In the genomic region with DNA sequence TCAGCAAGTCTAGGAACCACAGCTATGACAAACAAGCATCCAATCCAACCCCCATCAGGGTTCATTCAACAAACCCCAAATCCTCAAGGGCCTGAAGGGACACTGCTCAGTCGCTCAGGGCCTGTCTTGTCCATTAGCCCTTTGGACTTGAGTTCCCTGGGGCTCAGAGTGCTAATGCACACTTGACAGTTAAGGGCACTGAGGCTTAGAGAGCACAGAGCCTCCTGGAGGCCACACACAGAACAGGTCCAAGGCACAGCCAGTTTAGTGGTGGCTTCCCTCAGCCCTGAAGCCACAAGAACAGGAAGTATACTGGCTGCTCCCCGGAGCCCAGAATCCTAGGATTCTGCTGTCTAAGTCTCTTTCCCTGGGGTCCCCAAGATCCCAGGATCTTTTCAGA, we compare ENCODE assay signal across 28 mouse cellular contexts. TPM values are rescaled to one million over a fixed set of nuclear protein-coding genes. Genes with fewer than 3 reads are reported as not detected.
A peak's percentile ranks its signal among the peaks of the same experiment; 100 is the strongest.
DNase-seq lines count a peak whose midpoint lies in the region; ATAC-seq and TF ChIP-seq lines count a peak whose summit lies in the region.
"Had no signal": no experiment of that assay in that cellular context is flagged by ENCODE, and none has a peak within 500 bp of the region (broad histone marks: within the 10 kb centered on the region; RNA-seq: fewer than 3 reads in every experiment).

No protein-coding gene starts in this region.

- no peaks in the 10 kb centered on the region for H3K4me1 ChIP-seq in intestine, postnatal 0 days (replicated peaks; ENCODE audit: control insufficient read depth, insufficient read depth, low read length)
- H3K4me1 ChIP-seq in intestine, embryonic 16.5 days (ENCODE audit: control insufficient read depth, insufficient read depth, low read length): no peaks in the 10 kb centered on the region
- H3K4me1 ChIP-seq in lung, adult 2 months (ENCODE audit: control insufficient read depth, insufficient read depth, low read length): no peaks in the 10 kb centered on the region
- H3K4me1 ChIP-seq: forebrain, embryonic 12.5 days; heart, embryonic 15.5 days; liver, embryonic 12.5 days; megakaryocyte, embryonic 14.5 days; midbrain, embryonic 12.5 days had no signal

- H3K27me3 ChIP-seq in intestine, postnatal 0 days (replicated peaks; ENCODE audit: control insufficient read depth, insufficient read depth, low read length): no peaks in the 10 kb centered on the region
- no peaks in the 10 kb centered on the region for H3K27me3 ChIP-seq in intestine, embryonic 16.5 days (replicated peaks; ENCODE audit: control insufficient read depth, insufficient read depth, low read length)
- H3K27me3 ChIP-seq: neural tube, embryonic 15.5 days had no signal

- TF ChIP-seq POLR2A in lung, adult 2 months (IDR thresholded peaks at IDR 0.05; ENCODE audit: borderline replicate concordance, extremely low read depth, low read depth, low read length): no peak

- no peak for ATAC-seq in intestine, postnatal 0 days
- no peak for ATAC-seq in intestine, embryonic 16.5 days
- ATAC-seq in granulocyte monocyte progenitor cell, adult 5-6 weeks (replicated peaks; ENCODE audit: poor library complexity, severe bottlenecking): peak; percentile 47; the same call in 1 of the 2 replicates
- ATAC-seq: inflammation-experienced regulatory T-cells, adult 6 months; liver, embryonic 12.5 days had no signal

- no peak for DNase-seq in lung, adult 2 months
- no peak for DNase-seq in lung, adult 18-20 months
- peak; percentile 24 for DNase-seq in 3T3-L1 (ENCODE audit: low read depth, low spot score)
- DNase-seq in urinary bladder, adult 18-20 months (ENCODE audit: low spot score in 2 of 2): no peak
- DNase-seq in thymus, postnatal 10 days (ENCODE audit: low spot score in 2 of 2): no peak
- DNase-seq: cerebellum, adult 11-12 months; cerebellum, adult 9-11 months; gastrocnemius, postnatal 10 days; heart, postnatal 36 days; kidney, adult 2 months; lung, embryonic 14.5 days; right cerebral cortex, adult 18-20 months; spleen, adult 18-20 months; thymus, postnatal 14 days had no signal

- H3K9ac ChIP-seq in intestine, postnatal 0 days (ENCODE audit: low read depth, low read length): no peak overlapping the region
- H3K9ac ChIP-seq in intestine, embryonic 16.5 days (ENCODE audit: low read depth, low read length): no peak overlapping the region
- H3K9ac ChIP-seq: forebrain, embryonic 12.5 days; heart, embryonic 15.5 days; hindbrain, embryonic 13.5 days; limb, embryonic 13.5 days; liver, embryonic 12.5 days; lung, embryonic 14.5 days; midbrain, embryonic 12.5 days; neural tube, embryonic 15.5 days had no signal

- H3K9me3 ChIP-seq in intestine, postnatal 0 days (ENCODE audit: control insufficient read depth): no peaks in the 10 kb centered on the region
- H3K9me3 ChIP-seq in intestine, embryonic 16.5 days (ENCODE audit: control insufficient read depth, low read length): no peaks in the 10 kb centered on the region
- H3K9me3 ChIP-seq: forebrain, embryonic 12.5 days; heart, embryonic 15.5 days; hindbrain, embryonic 13.5 days; limb, embryonic 13.5 days; liver, embryonic 12.5 days; midbrain, embryonic 12.5 days; neural tube, embryonic 15.5 days had no signal

- H3K27ac ChIP-seq in intestine, postnatal 0 days (ENCODE audit: low read depth, low read length): no peak overlapping the region
- no peak overlapping the region for H3K27ac ChIP-seq in intestine, embryonic 16.5 days (ENCODE audit: low read length)
- H3K27ac ChIP-seq: forebrain, embryonic 12.5 days; heart, embryonic 15.5 days; hindbrain, embryonic 13.5 days; limb, embryonic 13.5 days; liver, embryonic 12.5 days; midbrain, embryonic 12.5 days; neural tube, embryonic 15.5 days had no signal

- 55% methylated on average over 2 of the region's 2 CpGs for WGBS in intestine, postnatal 0 days
- WGBS in intestine, embryonic 16.5 days: 62% methylated on average over 2 of the region's 2 CpGs
- 38% methylated on average over 2 of the region's 2 CpGs for WGBS in lung, adult 2 months

- H3K4me3 ChIP-seq in intestine, postnatal 0 days (ENCODE audit: low read depth, low read length): no peak overlapping the region
- H3K4me3 ChIP-seq in intestine, embryonic 16.5 days (ENCODE audit: low read length): no peak overlapping the region
- H3K4me3 ChIP-seq in lung, adult 2 months (replicated peaks; ENCODE audit: extremely low read depth, low read depth, low read length): no peak overlapping the region
- H3K4me3 ChIP-seq: erythroblast, embryonic 14.5 days; forebrain, embryonic 12.5 days; heart, embryonic 15.5 days; hindbrain, embryonic 13.5 days; limb, embryonic 13.5 days; liver, embryonic 12.5 days; megakaryocyte, embryonic 14.5 days; midbrain, embryonic 12.5 days; neural tube, embryonic 15.5 days had no signal

- no peaks in the 10 kb centered on the region for H3K36me3 ChIP-seq in intestine, postnatal 0 days (ENCODE audit: control insufficient read depth, insufficient read depth)
- no peaks in the 10 kb centered on the region for H3K36me3 ChIP-seq in intestine, embryonic 16.5 days (ENCODE audit: control insufficient read depth, insufficient read depth, low read length)
- H3K36me3 ChIP-seq: forebrain, embryonic 12.5 days; heart, embryonic 15.5 days; hindbrain, embryonic 13.5 days; limb, embryonic 13.5 days; liver, embryonic 12.5 days; midbrain, embryonic 12.5 days; neural tube, embryonic 15.5 days had no signal

- peak; percentile 36 for TF ChIP-seq CTCF in intestine, postnatal 0 days (IDR thresholded peaks at IDR 0.05; ENCODE audit: low read depth)
- TF ChIP-seq CTCF in lung, adult 2 months (IDR thresholded peaks at IDR 0.05; ENCODE audit: insufficient read depth, low read length): 0 out of 2 replicates have a peak, but pooled peaks have one; percentile 11

- H3K4me2 ChIP-seq in intestine, postnatal 0 days (replicated peaks; ENCODE audit: low read depth): no peak overlapping the region
- H3K4me2 ChIP-seq in intestine, embryonic 16.5 days (ENCODE audit: low read depth, low read length): no peak overlapping the region
- H3K4me2 ChIP-seq: forebrain, embryonic 12.5 days; heart, embryonic 15.5 days; hindbrain, embryonic 13.5 days; limb, embryonic 13.5 days; liver, embryonic 12.5 days; lung, embryonic 14.5 days; midbrain, embryonic 12.5 days; neural tube, embryonic 15.5 days had no signal

RNA-seq across cellular contexts. Expression of gene Foxo6, which starts 53.9 kb away (rescaled TPM):
- 0.17 and 0.20 TPM in 2 replicates for polyA plus RNA-seq in intestine, postnatal 0 days (2015; fragmentation: Nextera tagmentation; extraction: Ambion mirVana)
- polyA plus RNA-seq in intestine, embryonic 16.5 days (2015; fragmentation: Nextera tagmentation; extraction: Ambion mirVana): 0.11 and 0.12 TPM in 2 replicates
- polyA plus RNA-seq in lung, adult 2 months (2012; rRNA removed): 3.1 and 4.1 TPM in 2 replicates
- not detected in 2 replicates for total RNA-seq in granulocyte monocyte progenitor cell, adult 5-6 weeks (2014; fragmentation: Nextera tagmentation)
- not detected in 2 replicates for total RNA-seq in granulocyte monocyte progenitor cell, adult 5-6 weeks (2017)
- total RNA-seq: monocyte, adult 5-6 weeks had no signal
- polyA plus RNA-seq: erythroblast, embryonic 14.5 days; inflammation-experienced regulatory T-cells, adult 6 months; liver, embryonic 12.5 days had no signal
